Mouse (Mus musculus) MN1 (cell line): ENCODE data around the gene Cops2.

ENCODE experiments used
- DNase-seq: peaks from one replicate; pipeline ENCODE4 v3.0.0-alpha.2; 2016; ENCODE audit warnings: low spot score

Gene Cops2

DNA sequence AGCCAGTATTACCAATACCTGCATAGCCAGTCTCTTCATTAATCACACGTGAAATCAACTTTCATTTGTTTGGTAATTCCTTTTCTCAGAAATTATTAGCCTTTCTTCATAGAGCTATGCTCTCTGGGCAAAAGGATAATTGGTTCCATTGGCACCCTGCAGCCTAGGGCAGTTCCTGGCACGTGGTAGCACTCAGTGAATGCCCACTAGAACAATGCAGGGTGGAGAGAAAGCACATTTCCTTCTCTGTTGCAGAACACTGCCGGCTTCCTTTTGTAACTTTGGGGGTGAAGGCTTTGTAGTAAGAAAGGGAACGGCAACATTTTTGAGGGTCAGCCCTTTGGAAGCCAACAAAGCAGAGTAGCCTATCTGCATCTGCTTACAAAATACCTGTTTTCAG is 32.7 kb downstream of the Cops2 start:
- DNase-seq: no peak

- no peak for DNase-seq
These were observed 38.5 kb downstream of the Cops2 start for GRCm38 (mm10) chr2:125820397-125820796.

GRCm38 (mm10) chr2:125813972-125814595 is 44.9 kb downstream of the Cops2 start:
- DNase-seq: no peak

GRCm38 (mm10) chr2:125811332-125811731 is 47.6 kb downstream of the Cops2 start:
- DNase-seq: no peak

DNA sequence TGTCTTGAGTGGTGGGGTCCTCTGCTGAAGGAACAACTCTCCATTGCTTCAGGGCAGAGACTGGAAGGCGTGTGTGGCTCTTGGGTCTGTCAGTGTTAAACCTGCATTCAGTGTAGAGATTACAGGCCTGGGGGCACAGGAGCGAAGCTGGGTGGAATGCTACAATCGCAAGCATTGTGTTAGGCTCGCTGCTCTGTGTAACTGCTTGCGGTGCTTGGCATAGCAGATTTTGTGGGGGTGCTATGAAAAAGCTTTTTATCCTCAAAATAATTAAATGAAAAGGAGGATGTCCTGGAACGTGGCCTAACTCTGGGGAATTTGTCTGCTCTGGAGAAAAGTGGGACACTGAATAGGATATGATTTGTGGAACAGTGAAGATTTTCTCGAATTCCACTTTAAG is 49.4 kb downstream of the Cops2 start:
- DNase-seq: no peak

DNA sequence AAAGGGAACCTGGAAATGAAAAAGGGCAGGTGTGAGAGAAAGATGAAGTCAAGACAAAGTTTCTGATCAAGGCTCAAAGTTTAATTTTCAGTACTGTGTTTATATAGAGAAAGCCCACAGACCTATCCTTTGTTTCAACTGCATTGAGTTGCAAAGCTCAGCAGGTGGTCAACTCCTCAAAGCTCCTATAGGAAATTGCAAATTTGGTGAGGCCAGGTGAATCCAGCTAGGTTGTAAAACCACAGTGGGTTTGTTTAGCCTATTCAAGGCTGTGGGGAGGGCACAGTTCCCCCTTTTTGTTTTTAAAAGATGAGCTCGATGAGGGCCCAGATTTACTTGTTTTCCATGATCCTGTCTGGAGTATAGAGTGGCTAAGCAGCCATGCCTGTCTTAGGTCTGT is 53.1 kb downstream of the Cops2 start:
- DNase-seq: no peak

DNA sequence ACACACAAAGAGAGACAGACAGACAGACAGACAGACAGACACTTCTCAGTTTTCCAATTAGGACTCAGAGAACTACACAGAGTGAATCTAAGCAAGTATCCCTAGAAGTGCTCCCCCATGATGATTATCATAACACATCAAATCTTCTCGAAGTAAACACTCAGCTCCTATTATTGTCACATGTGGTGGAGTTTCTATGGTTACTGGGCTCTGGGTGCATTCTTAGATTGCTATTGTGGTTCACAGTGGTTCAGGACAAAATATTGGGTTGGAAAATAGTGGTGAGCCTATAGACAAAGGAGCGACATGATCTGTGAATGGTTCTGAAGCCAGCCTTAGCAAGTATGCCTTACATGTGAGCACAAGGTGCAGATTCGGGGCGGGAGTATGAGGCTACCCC is 57.0 kb downstream of the Cops2 start:
- DNase-seq: no peak

DNA sequence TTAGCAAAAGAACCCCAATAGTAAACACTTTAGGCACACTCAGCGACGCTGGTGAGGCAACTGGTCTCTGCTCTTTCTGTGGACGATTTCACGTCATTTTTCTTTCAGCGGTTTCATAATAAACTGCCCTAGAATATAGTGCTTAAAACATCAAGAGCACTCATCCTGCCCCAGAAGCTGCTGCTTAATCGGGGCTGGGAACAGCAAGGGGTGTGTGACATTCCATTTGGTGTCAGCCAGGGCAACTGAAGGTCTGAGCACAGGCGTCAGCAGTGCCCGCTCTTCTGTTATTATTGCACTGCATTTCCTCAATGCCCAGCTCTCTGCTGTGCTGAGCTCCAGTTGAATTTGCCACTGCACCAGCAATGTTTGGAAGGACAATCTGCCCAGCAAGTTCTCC is 57.9 kb downstream of the Cops2 start:
- DNase-seq: no peak

- DNase-seq: no peak
These were observed 58.5 kb downstream of the Cops2 start for GRCm38 (mm10) chr2:125800428-125800827.

DNA sequence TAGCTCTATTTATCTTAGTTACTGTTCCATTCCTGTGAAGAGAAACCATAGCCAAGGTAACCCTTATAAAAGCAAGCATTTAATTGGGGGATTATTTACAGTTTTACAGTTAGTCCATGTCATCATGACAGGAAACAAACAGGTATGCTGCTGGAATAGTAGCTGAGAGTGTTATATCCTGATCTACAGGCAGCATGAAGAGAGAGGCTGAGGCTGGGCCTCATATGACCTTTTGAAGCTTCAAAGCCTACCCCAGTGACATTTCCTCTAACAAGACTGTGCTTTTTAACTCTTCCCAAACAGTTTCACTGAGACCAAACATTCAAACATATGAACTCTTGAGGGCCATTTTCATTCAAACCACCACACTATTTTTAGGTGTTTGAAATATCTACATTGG is 61.1 kb downstream of the Cops2 start:
- DNase-seq: no peak

DNA sequence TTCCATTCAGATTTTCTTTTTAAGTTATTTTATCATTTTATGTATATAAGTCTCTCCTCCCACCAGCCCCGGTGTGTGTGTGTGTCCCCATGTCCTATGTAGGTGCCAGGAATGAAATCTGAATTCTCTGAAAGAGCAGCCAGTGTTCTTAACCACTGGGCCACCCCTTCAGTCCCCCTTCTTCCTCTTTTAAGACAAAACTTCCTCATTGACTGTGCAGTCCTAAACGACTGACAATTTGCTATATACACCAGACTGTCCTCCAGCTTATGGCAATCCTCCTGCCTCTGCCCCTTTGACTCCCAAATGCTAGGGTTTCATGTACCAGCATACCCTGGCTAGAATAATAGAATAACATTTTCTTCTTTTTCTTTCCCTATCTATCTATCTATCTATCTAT is 63.8 kb downstream of the Cops2 start:
- DNase-seq: no peak

GRCm38 (mm10) chr2:125794166-125794565 is 64.8 kb downstream of the Cops2 start:
- peak; percentile 34 for DNase-seq

- DNase-seq: peak; percentile 90
These were observed 66.1 kb downstream of the Cops2 start for GRCm38 (mm10) chr2:125792879-125793261.

GRCm38 (mm10) chr2:125792144-125792878 is 66.6 kb downstream of the Cops2 start:
- peak; percentile 61 for DNase-seq

DNA sequence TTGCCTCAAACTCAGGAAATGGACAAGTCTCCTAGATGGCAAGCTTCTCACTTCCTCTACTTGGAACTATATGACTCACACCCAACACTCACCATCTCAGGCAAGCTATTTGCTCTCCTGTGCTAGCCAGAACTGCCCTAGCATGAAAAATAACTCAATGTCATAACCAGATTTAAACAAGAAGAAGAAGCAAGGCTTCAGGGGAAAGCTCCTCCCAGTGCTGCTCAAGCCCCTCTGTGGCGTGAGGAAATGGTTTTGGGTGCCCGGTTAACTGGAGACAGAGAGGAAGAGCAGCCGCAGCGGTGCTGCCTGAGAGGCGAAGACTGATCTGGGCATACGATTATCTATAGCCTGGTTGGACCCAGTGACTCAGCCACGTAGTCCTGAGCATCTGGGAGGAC is 67.5 kb downstream of the Cops2 start:
- peak; percentile 22 for DNase-seq

GRCm38 (mm10) chr2:125790242-125790641 is 68.7 kb downstream of the Cops2 start:
- no peak for DNase-seq

DNA sequence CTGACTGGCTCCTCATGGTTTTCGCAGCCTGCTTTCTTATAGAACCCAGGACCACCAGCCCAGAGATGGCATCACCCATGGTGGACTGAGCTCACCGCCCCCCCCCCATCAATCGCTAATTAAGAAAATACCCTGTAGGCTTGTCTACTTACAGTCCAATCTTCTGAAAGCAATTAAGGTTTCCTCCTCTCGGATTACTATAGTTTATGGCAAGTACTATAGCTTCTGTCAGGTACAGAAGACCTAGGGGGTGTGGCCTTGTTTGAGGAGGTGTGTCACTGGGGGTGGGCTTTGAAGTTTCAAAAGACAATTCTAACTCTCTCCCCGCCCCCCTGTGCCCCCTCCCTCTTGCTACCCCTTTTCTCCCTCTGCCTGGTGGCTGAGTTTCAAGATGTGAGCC is 69.7 kb downstream of the Cops2 start:
- no peak for DNase-seq

DNA sequence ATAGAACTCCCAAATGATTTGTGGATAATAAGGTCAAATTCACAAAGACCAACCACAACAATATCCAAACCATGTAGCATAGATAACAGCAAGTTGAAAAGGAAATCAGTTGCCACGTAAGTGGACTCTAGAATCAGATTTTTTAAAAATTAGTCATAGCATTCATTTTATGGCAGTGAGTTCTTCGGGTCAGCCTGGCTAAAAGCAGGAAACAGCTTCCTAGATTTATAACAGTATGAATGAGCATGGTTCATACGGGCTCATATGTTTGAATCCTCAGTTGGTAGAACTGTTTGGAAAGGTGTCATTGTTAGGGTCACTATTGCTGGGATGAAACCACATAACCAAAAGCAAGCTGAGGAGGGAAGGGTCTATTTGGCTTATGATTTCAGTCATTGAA is 70.2 kb downstream of the Cops2 start:
- DNase-seq: no peak

GRCm38 (mm10) chr2:125788351-125788750 is 70.6 kb downstream of the Cops2 start:
- DNase-seq: no peak

DNA sequence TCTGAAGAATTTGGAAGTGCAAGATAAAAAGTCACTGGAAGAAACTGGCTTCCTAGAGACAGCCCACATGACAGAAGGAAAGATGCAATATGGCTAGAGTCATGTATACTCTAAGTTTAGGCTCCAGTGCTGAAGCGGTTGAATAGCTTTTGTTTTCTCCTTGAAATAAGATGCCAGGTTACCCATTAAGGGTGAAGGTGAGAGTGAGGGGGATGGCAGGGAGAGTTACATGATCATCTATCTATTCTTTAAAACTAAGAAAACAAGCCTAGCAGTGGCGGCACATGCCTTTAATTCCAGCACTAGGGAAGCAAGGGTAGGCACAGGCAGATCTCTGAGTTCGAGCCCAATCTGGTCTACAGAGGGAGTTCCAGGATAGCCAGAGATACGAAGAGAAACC is 73.9 kb downstream of the Cops2 start:
- DNase-seq: no peak

- no peak for DNase-seq
These were observed 74.5 kb downstream of the Cops2 start for GRCm38 (mm10) chr2:125784392-125784791.

DNA sequence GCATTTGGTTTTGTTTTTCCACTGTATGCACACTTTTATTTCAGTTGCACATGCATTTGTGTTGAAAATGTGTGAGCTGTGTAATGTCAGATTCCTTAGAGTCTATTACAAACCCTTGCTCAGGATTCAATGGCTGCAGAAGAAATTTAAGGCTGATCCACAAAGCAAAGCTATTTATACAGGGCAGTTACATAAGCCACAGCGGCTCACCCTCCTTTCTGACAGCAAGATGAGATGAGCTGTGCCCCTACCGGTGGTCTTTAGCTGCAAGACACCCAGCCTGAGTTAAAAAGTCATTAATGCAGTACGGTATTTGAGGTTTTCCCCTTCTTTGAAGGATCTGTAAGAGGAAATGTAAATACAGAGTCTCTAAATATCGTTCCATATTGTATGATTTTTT is 75.1 kb downstream of the Cops2 start:
- no peak for DNase-seq

- DNase-seq: peak; percentile 85
These were observed 76.2 kb downstream of the Cops2 start, which contains the start of gene Secisbp2l for GRCm38 (mm10) chr2:125782719-125783109. Gene Secisbp2l (minus strand): TSS chr2:125782870.
